Mouse (Mus musculus): ENCODE results near the gene Odf3l2. TPM values are rescaled to one million over a fixed set of nuclear protein-coding genes. Genes with fewer than 3 reads are reported as not detected.

Gene Odf3l2
- polyA plus RNA-seq, 1 experiment, result not detected

GRCm38 (mm10) chr10:79670071-79670888 is 24.7 kb upstream of the Odf3l2 start:
- no peaks in the 10 kb centered on the region for H3K27me3 ChIP-seq (ENCODE audit: control insufficient read depth, insufficient read depth, low read length)
- WGBS, result 38% methylated on average over 15 of the region's 15 CpGs
- TF ChIP-seq CTCF (IDR thresholded peaks at IDR 0.05; ENCODE audit: extremely low read depth, insufficient read length, insufficient replicate concordance, low read depth, low read length), result no peak
- TF ChIP-seq POLR2A (IDR thresholded peaks at IDR 0.05; ENCODE audit: low read depth, low read length), result no peak
- H3K36me3 ChIP-seq (ENCODE audit: control insufficient read depth, insufficient read depth, low read length), result peaks cover 2% of the 10 kb centered on the region; the same call in 1 of the 2 replicates
- 0 out of 2 replicates have a peak overlapping the region, but pooled peaks have one; percentile 75 for H3K27ac ChIP-seq (ENCODE audit: insufficient read depth, low read depth, low read length)
- peaks cover 8% of the 10 kb centered on the region for H3K4me1 ChIP-seq (ENCODE audit: control insufficient read depth, insufficient read depth, insufficient read length, low read length)
- H3K4me3 ChIP-seq (ENCODE audit: low read depth, low read length), result peak overlapping the region; percentile 88

- TF ChIP-seq POLR2A (IDR thresholded peaks at IDR 0.05; ENCODE audit: low read depth, low read length), result no peak
- no peak for TF ChIP-seq CTCF (IDR thresholded peaks at IDR 0.05; ENCODE audit: extremely low read depth, insufficient read length, insufficient replicate concordance, low read depth, low read length)
- under 1% methylated on average over 47 of the region's 47 CpGs for WGBS
- peak overlapping the region; percentile 88 for H3K4me3 ChIP-seq (ENCODE audit: low read depth, low read length)
- H3K4me1 ChIP-seq (ENCODE audit: control insufficient read depth, insufficient read depth, insufficient read length, low read length), result peaks cover 8% of the 10 kb centered on the region
- H3K36me3 ChIP-seq (ENCODE audit: control insufficient read depth, insufficient read depth, low read length), result peaks cover 2% of the 10 kb centered on the region; the same call in 1 of the 2 replicates
- peak overlapping the region; percentile 75 for H3K27ac ChIP-seq (ENCODE audit: insufficient read depth, low read depth, low read length)
- no peaks in the 10 kb centered on the region for H3K27me3 ChIP-seq (ENCODE audit: control insufficient read depth, insufficient read depth, low read length)
Observed at GRCm38 (mm10) chr10:79669576-79670057, 24.1 kb upstream of the Odf3l2 start.

DNA sequence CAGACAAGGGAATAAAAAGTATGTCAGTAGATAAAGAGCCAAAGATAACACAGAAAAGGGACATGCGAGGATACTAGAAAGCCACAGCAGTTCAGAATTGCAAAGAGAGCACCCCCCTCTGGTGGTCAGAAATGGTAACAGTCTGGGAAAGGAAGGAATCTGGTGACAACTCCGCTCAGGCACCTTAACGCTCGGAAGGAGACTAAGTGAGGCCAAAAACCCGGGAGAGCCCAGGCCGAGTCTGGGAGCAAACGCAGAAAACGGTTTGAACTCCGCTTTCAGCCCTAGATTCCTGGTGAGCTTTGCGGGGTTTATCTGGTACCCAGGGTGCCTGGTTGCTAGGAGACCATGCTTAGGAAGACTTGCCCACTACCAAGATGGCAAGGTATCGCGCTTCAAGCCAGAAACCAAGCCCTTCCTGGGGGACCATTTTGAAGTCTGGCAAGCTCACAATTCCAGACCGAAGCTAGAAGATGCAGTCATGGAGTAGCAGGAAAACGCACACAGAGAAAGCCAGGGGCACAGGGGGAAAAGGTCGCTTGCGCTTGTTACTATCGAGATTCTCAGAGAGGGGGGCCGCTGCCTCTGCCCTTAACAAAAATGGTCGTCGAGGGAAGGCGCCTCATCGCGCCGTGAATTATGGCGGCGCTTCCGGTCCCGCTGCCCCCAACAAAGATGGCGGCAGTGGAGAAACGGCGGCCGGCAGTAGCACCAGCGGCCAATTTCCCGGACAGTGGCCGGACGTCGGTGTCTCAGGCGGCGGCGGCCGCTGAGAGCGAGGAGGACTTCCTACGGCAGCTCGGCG is 23.4 kb upstream of the Odf3l2 start, which contains the start of gene Tpgs1:
Gene Tpgs1, plus strand, starts transcription at position 599 of the 805 bp plus-strand sequence.
- Histone ChIP-seq H3K27ac (ENCODE audit: insufficient read depth, low read depth, low read length) (peak within 1 kb of the TSS; percentile 75), H3K4me1 (ENCODE audit: control insufficient read depth, insufficient read depth, insufficient read length, low read length) (peaks cover 8% of the 10 kb centered on the region), H3K36me3 (ENCODE audit: control insufficient read depth, insufficient read depth, low read length) (peaks cover 2% of the 10 kb centered on the region; the same call in 1 of the 2 replicates), H3K27me3 (ENCODE audit: control insufficient read depth, insufficient read depth, low read length) (no peaks in the 10 kb centered on the region), H3K4me3 (ENCODE audit: low read depth, low read length) (peak within 1 kb of the TSS; percentile 88)
- TF ChIP-seq CTCF (IDR thresholded peaks at IDR 0.05; ENCODE audit: extremely low read depth, insufficient read length, insufficient replicate concordance, low read depth, low read length) (peak; percentile 79; the same call in 1 of the 2 replicates), POLR2A (IDR thresholded peaks at IDR 0.05; ENCODE audit: low read depth, low read length) (0 out of 2 replicates have a peak, but pooled peaks have one; percentile 49)
- under 1% methylated on average over 45 of the region's 45 CpGs for WGBS

- no peak overlapping the region for H3K4me3 ChIP-seq (ENCODE audit: low read depth, low read length)
- peaks cover 8% of the 10 kb centered on the region for H3K4me1 ChIP-seq (ENCODE audit: control insufficient read depth, insufficient read depth, insufficient read length, low read length)
- H3K27me3 ChIP-seq (ENCODE audit: control insufficient read depth, insufficient read depth, low read length), result no peaks in the 10 kb centered on the region
- peaks cover 2% of the 10 kb centered on the region; the same call in 1 of the 2 replicates for H3K36me3 ChIP-seq (ENCODE audit: control insufficient read depth, insufficient read depth, low read length)
- no peak overlapping the region for H3K27ac ChIP-seq (ENCODE audit: insufficient read depth, low read depth, low read length)
- WGBS, result 78% methylated on average over 5 of the region's 5 CpGs
- TF ChIP-seq CTCF (IDR thresholded peaks at IDR 0.05; ENCODE audit: extremely low read depth, insufficient read length, insufficient replicate concordance, low read depth, low read length), result no peak
- no peak for TF ChIP-seq POLR2A (IDR thresholded peaks at IDR 0.05; ENCODE audit: low read depth, low read length)
Observed at GRCm38 (mm10) chr10:79668076-79668475, 22.5 kb upstream of the Odf3l2 start.

GRCm38 (mm10) chr10:79666493-79666892 is 21.0 kb upstream of the Odf3l2 start:
- H3K4me1 ChIP-seq (ENCODE audit: control insufficient read depth, insufficient read depth, insufficient read length, low read length), result peaks cover 8% of the 10 kb centered on the region
- TF ChIP-seq CTCF (IDR thresholded peaks at IDR 0.05; ENCODE audit: extremely low read depth, insufficient read length, insufficient replicate concordance, low read depth, low read length), result no peak
- 61% methylated on average over 9 of the region's 9 CpGs for WGBS
- H3K27me3 ChIP-seq (ENCODE audit: control insufficient read depth, insufficient read depth, low read length), result no peaks in the 10 kb centered on the region
- no peaks in the 10 kb centered on the region for H3K36me3 ChIP-seq (ENCODE audit: control insufficient read depth, insufficient read depth, low read length)
- no peak overlapping the region for H3K4me3 ChIP-seq (ENCODE audit: low read depth, low read length)
- no peak overlapping the region for H3K27ac ChIP-seq (ENCODE audit: insufficient read depth, low read depth, low read length)

- no peak overlapping the region for H3K27ac ChIP-seq (ENCODE audit: insufficient read depth, low read depth, low read length)
- TF ChIP-seq CTCF (IDR thresholded peaks at IDR 0.05; ENCODE audit: extremely low read depth, insufficient read length, insufficient replicate concordance, low read depth, low read length) (no peak), POLR2A (IDR thresholded peaks at IDR 0.05; ENCODE audit: low read depth, low read length) (no peak)
- H3K27me3 ChIP-seq (ENCODE audit: control insufficient read depth, insufficient read depth, low read length), result no peaks in the 10 kb centered on the region
- no peak overlapping the region for H3K4me3 ChIP-seq (ENCODE audit: low read depth, low read length)
- WGBS, result 79% methylated on average over 8 of the region's 8 CpGs
- no peaks in the 10 kb centered on the region for H3K36me3 ChIP-seq (ENCODE audit: control insufficient read depth, insufficient read depth, low read length)
- H3K4me1 ChIP-seq (ENCODE audit: control insufficient read depth, insufficient read depth, insufficient read length, low read length), result peaks cover 3% of the 10 kb centered on the region; the same call in 1 of the 2 replicates
Observed at GRCm38 (mm10) chr10:79665051-79665450, 19.5 kb upstream of the Odf3l2 start.
